Mouse (Mus musculus) spleen, adult 18-20 months (tissue): ENCODE results near the gene Snd1.

ENCODE experiments used
- DNase-seq, 2 experiments: peaks; one replicate each; pipeline ENCODE4 v3.0.0; 2022; ENCODE audit warnings: mixed read lengths in 2 of 2

Gene Snd1

DNA sequence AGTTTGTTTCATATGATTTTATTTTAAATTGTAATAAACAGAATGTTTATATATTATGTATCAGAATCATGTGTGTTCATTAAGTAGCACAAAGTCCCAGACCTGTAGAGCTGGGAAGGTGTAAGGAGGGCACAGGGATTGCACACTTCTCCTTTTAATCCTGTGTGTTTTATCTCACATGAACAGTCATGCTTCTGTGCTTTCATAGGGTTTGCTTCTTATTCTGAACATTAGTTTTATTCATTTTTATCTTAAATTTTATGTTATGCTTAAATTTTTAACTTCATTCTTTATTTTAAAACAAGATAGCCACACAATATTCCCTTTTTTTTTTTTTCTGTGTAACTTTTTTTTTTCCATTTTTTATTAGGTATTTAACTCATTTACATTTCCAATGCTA is 170.3 kb downstream of the Snd1 start:
- no peak for DNase-seq

DNA sequence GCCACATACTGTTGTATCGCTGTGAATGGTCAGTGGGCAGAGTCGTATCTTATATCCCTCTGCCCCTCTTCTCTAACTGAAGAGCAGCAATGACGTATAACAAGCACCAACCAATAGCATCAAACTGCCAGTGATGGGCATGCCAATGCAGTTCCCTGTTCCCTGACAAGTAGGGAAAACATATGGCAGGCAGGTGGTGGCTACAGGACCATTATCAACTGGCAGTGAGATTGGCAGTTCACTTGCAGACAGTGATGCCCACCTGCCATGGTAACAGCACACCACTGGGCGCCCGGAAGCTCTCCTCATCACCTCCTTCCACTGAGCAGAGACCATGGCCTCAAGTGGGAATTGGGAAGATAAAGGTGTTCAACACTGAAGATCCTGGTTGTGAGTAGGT is 181.6 kb downstream of the Snd1 start:
- no peak for DNase-seq

GRCm38 (mm10) chr6:28663004-28663403 is 188.1 kb downstream of the Snd1 start:
- no peak for DNase-seq

DNA sequence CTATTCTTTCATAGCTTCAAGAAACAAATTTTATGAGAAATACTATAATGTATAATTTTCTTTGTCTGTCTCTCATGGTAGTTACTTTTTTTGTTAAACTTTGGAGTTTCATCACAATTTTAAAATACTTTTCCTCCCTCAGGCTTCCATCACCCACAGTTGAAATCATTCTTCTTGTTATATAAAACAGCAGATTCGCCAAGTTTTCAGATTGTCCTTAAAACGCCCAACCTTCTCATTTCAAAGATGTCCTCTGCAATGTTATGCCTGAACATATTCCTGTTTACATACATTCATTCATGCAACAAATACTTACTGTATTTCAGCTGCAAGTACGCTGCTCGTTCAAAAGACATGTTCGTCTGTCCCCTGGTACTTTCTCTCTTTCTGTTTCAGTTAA is 188.7 kb downstream of the Snd1 start:
- DNase-seq, result no peak

- no peak for DNase-seq
Measured at GRCm38 (mm10) chr6:28664716-28665115, 189.8 kb downstream of the Snd1 start.

- DNase-seq, result no peak
Measured at GRCm38 (mm10) chr6:28667586-28667985, 192.6 kb downstream of the Snd1 start.

DNA sequence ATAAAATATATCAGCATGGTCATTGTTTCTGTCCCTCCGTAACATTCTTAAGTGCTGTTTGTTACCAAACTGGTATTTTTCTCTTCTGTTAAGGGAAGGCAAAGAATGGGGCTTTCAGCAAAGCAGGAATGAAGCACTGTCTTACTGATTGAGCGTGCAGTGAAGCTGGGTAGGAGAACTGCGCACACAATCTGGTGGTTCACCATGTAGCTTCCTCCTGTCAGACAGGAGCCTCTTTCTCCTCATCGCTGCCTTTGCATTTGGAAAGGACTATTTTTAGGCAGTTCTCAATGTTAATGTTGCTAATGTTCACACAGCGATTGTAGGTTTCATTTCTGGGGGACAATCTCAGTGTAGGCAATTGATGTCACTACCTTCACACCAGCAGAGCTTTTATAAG is 194.3 kb downstream of the Snd1 start:
- DNase-seq, result no peak

DNA sequence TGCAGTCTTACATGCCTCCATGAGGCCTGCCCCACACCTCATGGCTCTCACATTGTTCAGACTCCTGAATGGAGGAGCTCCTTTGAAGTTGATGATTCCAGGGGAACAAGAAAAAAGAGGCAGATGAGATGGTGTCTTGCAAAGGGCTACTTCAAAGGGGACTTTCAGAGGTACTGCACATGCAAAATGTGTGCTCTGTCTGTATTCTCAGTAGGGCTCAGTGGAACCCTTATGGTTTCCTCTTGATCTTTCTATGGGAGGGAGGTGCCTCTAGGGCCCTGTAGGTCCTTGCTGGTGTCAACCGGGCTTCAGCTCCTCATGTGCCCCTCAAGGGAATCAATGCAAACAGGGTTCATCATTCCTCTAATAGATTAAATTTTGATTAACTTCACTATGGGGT is 197.4 kb downstream of the Snd1 start:
- no peak for DNase-seq

DNA sequence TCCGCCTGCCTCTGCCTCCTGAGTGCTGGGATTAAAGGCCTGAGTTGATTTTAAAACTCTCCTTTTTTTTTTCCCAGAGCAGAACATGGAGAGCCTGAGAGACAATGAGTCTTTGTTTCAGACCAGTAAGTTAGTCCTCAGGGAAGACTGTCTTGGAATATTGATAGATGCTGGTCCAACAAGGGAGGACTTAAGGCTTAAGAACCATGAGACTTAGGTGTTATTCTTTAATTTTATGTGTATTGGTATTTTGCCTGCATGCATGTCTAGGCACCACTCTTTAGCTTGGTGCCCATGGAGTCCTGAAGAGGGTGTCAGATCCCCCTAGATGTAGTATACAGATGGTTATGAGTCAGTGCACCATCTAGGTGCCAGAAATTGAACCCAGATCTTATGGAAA is 199.7 kb downstream of the Snd1 start:
- DNase-seq, result no peak

DNA sequence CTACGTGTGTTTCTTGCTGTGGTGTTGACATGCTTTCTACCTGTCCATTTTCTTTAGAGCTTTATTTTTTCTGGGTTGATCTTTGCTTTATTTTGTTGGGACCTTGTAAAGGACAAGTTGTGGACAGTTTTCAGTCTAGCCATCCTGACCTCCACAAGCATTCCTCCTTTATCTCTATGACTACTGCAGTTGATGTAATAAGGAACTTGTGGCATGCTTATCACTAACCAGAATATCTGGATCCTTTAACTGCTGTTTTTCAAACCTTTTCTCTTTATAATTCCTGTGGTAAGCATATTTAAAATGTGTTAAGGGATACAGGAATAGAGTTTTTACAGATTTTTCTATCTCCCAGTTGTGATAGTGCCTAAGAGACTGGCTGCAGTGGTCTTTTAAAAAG is 204.0 kb downstream of the Snd1 start:
- DNase-seq, result no peak

DNA sequence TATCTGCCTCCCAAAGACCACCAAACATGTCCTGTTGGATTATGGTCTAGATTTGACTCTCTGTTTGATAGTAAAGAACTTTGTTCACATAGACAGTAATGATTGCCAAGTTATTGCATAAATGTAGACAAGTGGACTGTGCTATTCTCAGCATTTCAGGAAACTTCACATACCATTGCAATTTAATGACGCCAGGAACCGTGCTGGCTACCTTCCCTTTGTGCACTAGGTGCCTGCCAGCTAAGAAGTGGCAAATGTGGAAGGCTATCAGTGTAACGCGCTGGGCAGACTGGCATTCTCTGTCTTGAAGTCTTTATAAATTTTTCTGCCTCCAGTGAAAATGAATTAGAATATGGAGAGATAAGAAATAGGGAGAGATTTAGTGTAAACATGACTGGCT is 205.6 kb downstream of the Snd1 start:
- no peak for DNase-seq

- no peak for DNase-seq
Measured at GRCm38 (mm10) chr6:28681521-28682457, 206.8 kb downstream of the Snd1 start.

- no peak for DNase-seq
Measured at GRCm38 (mm10) chr6:28685052-28685451, 210.1 kb downstream of the Snd1 start.

GRCm38 (mm10) chr6:28685745-28686144 is 210.8 kb downstream of the Snd1 start:
- DNase-seq, result no peak

GRCm38 (mm10) chr6:28687776-28688175 is 212.8 kb downstream of the Snd1 start:
- DNase-seq, result no peak

DNA sequence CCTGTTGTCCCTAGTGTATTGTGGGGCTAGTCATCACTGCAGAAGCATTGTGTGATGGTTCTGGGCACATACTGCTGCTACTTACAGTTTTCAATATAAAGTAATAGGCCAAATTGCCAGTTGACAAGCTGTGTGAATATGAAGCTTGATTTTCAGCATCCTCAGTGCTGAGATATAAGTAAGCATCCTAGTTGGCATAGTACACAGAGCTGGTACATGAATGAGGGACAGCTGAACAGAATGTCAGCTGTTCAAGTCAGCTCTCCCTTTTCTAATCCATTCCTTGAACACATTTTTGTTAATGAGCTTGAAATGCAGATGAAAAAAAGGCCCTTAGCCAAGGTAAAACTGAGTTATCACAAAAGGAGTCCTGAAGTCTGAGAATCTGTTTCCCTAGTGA is 217.7 kb downstream of the Snd1 start:
- no peak for DNase-seq

DNA sequence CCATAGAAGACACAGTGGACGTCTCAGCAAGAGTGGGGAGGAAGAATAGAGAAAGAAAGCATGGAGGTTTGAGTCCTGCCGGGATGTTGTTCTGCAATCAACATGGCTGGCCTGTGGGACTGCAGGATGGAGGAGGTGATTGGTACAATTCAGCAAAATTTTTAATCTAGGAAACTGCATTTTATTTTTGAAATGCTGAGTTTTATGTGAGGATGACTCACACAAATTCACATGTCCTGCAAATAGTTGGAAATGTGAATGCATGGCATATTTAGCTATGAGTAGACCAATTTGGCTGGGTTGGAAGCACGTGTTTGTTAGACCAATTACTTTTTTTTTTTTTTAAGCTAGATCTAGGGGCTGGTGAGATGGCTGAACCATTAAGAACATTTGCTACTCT is 222.3 kb downstream of the Snd1 start:
- no peak for DNase-seq

GRCm38 (mm10) chr6:28704612-28705011 is 229.7 kb downstream of the Snd1 start:
- DNase-seq, result no peak

GRCm38 (mm10) chr6:28705384-28706107 is 230.6 kb downstream of the Snd1 start:
- no peak for DNase-seq

- DNase-seq, result no peak
Measured at GRCm38 (mm10) chr6:28706108-28706975, 231.4 kb downstream of the Snd1 start.

DNA sequence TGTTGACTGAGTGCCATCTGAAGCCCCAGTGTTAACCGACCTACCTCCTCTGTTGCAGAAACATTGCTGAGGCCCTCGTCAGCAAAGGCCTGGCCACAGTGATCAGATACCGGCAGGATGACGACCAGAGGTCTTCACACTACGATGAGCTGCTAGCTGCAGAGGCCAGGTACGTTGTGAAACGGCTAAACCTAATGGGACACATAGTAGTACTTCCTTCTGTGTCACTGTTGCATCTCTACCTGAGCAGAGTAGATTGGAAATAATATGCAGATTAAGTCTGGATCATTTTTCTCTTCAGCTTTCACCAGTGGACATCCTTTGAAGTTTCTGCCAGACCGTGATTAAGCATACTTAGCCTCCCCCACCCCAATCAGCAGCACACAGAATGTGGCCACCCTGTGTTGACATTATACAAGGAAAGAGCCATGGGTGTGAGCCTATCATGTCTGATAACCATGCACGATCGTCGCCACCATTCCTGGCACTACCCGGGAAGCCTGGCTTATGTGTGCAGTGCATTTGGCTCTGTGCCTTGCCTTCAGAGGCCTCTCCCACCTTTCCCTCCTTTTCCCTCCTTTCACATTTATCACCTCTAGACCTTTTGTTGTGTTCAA is 232.1 kb downstream of the Snd1 start:
- no peak for DNase-seq

- DNase-seq, result no peak
Measured at GRCm38 (mm10) chr6:28710035-28710434, 235.1 kb downstream of the Snd1 start.
